Mouse (Mus musculus) inflammation-experienced regulatory T-cells, adult 6 months (primary cell): Measurements from ENCODE around the gene Stk11. TPM values are rescaled to one million over a fixed set of nuclear protein-coding genes. Genes with fewer than 3 reads are reported as not detected.
A peak's percentile ranks its signal among the peaks of the same experiment; 100 is the strongest.

ENCODE experiments used
- ATAC-seq: one replicate; pipeline ENCODE4 v1.8.0; 2017
- polyA plus RNA-seq, 3 experiments: library from polyadenylated mRNA; unstranded; fragments of 100-300 nt; shearing (Covaris generic); gene quantifications; one replicate each; pipeline ENCODE4 v1.2.1; 2017

Gene Stk11
- polyA plus RNA-seq, 3 experiments from 2014 or later: 23.5 to 30.3 (median 25.5) TPM

DNA sequence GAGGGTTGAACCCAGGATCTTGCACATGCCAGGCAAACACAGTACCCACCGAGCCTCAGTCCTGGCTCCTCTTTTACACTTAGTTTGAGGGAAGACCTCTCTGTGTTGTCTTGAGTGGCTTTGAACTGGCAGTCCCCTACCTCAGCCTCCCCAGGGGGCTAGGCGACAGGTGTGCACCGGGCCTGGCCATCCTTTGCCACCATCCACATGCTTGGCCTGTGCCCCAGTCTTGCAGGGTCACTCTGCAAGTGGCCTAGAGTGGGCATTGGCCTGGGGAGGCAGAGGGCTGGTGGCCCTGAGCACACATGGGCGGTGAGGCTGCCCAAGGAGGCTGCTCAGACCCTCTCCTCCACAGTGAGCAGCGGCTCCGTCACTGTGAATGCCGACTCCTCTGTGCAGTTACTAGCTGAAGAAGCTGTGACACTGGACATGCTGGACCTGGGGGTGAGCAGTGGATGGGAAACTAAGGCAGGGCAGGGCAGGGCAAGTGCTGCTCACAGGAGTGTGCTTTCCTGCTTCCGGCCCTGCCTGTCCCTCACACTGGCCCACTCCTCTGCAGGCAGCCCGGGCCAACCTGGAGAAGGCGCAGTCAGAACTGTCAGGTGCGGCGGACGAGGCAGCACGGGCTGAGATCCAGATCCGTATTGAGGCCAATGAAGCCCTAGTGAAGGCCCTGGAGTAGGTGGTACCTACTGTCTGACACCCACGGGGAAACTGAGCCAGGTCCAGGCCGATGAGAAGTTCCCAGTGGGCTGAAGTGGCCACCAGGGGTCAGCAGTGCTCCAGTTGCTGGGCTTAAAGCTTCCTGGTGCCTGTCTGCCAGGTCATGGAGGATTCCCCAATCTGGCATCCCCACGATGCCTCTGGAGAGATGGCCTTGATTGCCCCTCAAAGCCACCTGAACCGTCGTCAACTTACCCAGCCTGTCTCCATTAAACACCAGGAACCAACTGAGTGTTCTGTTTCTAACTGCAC is 29.5 kb downstream of the Stk11 start:
- no peak for ATAC-seq

DNA sequence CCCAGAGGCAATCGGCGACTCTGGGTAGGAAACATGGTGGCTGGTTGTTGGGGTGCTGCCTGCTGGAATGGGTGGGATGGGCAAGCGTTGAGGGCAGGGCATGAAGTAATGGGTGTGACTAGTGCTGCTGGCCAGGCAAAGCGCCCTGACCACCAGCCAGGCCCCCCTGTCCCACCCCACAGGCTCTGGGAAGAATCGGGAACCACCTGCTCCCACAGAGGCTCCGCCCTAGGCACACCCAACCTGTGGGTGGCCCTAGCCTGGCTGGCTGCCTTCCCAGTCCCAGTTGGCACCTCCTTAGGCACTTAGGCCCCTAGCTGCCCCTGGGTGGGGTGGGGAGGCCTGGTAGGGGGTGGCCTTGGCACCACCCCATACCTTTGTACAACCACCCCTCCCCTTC is 30.3 kb downstream of the Stk11 start:
- no peak for ATAC-seq

DNA sequence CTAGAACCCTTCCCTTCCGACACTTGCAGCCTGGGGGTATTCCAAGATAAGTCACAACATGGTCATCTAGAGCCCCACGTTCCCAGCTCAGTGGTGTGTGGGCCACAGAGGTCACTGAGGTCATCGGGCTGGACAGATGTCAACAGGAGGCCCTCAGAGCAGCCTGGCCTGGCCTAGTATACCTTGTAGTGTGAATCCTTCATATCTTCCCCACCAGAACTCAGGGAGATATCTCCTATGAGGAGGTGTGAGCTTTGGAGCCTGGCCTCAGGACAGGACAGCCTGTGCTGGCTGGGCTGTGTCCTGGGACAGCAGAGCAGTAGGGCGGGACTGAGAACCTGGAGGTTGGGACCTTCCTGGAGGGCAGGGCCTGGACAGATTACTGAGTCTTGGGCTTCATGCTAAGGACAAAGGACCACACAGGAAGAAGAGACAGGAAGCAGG is 31.0 kb downstream of the Stk11 start:
- no peak for ATAC-seq

DNA sequence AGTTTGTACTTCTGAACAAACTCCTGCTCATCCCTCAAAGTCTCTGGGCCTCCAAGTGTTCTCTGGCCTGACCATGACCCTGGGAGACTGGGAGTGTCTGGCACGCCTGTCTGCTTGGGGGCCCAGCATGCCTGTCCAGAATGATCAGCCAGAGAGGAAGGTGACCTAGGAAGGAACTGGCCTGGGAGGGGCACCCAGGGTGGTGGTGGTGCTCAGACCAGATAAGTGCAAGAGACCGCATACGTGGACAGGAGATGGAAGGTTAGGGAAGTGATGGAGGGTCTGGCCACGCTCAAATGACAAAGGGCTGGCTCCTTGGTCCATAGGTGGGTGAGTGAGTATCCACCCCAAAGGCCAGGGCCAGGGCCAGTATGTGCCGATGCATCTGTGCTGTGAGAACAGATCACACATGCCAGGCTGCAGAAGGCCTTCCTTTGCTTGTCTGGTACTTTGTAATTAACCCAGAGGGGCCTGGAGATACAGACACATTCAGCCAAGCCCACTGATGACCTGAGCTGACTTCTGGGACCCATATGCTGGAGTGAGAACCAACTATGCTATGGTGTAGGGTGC is 31.6 kb downstream of the Stk11 start:
- no peak for ATAC-seq

DNA sequence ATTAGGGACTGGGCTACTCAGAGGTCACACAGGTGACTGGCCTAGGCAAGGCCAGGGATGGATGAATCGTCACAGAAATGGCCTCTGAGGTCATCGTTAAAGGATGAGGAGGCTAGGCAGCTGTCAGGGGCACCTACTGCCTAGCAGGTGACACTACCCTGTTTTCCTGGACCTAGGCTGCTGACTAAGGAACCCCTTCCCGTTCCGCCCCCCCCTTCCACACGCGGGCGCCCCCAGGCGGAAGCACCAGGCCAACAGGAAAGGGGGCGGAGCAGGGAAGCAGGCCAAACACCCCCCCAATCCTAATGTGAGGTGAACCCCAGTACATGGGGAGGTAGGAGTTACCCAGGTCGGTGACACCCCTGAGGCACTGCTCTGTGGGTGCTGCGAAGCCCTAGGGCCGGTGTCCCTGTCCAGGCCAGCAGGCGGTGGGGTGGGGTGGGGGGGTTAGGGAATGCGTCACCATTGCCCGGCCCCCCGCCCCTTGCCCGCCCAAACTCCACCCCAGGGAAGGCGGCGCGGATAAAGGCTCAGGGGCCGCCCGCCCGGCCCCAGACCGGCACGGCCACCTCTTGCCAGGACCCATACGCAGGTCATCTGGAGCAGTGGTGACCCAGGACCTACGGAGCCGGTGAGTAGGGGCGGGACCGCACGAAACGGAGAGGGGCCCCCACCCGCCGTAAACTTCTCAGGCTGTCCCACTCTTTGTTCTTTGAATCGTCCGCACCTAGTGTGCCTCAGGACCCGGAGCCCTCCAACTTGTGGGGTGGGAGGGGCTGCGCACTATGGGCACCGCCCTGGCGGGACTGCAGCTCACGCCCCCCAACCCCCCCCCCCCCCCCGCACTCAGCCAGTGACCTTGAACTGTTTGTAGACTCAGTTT is 32.4 kb downstream of the Stk11 start, which contains the start of gene Midn:
Midn (plus strand) TSS at position 554 of the 883 bp plus-strand sequence.
- peak; percentile 3 for ATAC-seq

DNA sequence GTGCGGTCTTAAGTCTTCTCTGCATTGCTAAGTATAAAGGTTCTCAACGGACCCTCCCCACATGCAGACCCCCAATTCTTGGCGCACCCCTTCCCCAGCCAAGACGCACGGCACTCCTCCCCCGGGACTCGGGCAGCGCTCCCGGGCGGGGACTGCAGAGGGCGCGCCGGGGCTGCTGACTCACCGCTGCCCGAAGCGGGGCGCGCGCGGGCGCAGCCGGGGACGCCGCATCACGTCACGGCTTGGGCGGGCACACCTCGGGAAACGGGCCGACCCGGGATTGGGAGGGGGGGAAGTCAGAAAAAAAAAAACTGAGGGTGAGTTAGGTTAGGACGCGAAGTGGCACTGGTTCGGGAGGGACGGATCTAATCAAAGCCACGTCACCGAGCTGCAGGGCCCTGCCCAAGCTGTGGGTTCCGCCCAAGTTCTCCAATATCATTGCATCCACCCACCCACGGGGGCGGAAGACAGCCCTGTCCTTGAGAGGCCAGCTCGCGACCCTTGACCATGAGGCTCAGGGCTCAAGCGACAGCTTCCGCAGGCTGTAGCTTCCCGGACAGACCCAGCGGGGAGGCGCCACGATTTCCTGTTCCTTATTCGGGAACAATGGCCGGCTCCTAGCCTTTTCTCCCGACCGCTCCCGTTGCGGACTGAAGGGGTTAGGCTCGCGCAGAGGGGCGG is 33.1 kb downstream of the Stk11 start:
- peak; percentile 32 for ATAC-seq

DNA sequence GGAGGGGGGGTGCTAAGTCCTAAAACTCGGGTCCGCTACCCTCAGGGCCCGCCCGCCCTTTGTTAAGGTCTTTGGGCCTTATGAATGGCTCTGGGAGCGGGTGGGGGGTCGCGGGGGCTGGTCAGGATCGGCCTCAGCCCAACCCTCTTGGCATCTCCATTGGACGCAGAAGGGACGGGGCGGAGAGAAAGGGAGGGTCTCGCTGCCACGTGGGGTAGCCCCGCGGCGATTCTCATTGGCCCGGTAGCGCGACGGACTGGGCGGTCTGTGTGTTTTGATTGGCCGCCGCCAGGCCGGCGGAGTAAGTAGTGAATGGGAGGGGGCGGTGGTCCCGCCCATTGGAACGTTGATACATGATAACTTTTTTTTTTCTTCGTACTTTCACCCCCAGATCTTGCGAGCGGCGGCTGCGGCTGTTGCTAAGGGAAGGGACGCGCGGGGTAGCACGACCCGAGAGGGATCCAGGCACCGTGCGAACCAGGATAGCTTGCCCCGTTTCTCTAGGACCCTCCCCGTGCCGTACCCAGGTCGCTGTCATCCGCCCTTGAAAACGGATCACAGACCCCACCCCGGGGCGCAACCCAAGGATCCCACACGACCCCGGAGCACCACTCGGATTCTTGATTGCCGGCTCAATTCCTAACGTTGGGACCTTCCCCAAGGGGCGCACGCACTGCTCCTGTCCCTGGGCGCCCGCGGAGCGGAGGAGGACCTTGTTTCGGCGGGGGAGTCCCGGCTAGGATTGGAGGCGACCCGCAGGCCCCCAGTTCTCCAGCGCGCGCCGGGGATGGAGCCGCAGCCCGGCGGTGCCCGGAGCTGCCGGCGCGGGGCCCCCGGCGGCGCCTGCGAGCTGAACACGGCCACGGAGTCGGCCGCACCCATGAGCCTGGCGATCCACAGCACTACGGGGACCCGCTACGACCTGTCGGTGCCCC is 34.0 kb downstream of the Stk11 start:
- ATAC-seq: peak; percentile 80

DNA sequence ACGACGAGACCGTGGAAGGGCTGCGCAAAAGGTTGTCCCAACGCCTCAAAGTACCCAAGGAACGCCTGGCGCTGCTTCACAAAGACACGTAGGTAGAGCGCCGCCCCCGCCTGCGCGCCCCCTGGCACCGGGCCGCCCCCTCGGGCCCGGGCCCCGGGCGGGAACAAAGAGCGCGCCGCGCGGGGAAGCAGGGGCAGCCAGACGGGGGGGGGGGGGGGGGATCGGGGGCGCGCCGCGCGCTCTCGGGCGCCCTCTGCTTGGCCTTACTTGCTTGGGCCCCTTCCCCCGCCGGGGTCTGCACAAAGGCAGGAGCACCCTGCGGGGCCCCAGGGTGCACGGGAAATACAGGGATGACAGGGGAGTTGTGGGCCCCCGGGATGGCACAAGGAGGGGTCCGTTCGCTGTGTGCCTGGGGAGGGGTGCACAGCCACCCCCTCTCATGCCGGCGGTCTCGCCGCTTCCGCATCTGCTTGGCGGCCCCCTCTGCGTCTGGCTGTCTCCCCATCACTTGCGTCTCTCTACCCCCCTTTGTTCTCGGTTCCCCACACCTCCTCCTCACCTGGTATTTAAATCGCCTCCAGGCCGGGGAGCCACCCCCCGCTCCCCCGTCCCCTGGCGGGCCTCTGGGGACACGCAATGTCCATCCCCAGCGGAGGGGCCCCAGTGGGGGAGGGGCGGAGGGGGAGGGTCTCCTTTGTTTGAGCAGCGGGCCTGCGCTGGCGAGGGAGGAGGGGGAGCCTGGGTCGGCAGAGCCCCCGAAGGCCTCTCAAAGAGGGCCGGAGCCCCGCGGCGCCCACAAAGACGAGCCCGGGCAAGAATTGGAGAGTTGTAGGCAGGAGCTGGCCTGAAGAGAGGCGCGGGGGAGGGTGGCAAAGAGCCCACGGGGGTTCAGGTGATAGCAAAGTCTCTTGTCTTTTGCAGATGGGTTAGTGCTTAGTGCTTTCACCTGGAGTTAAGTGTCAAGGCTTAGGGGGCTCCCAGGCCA is 34.9 kb downstream of the Stk11 start:
- no peak for ATAC-seq

DNA sequence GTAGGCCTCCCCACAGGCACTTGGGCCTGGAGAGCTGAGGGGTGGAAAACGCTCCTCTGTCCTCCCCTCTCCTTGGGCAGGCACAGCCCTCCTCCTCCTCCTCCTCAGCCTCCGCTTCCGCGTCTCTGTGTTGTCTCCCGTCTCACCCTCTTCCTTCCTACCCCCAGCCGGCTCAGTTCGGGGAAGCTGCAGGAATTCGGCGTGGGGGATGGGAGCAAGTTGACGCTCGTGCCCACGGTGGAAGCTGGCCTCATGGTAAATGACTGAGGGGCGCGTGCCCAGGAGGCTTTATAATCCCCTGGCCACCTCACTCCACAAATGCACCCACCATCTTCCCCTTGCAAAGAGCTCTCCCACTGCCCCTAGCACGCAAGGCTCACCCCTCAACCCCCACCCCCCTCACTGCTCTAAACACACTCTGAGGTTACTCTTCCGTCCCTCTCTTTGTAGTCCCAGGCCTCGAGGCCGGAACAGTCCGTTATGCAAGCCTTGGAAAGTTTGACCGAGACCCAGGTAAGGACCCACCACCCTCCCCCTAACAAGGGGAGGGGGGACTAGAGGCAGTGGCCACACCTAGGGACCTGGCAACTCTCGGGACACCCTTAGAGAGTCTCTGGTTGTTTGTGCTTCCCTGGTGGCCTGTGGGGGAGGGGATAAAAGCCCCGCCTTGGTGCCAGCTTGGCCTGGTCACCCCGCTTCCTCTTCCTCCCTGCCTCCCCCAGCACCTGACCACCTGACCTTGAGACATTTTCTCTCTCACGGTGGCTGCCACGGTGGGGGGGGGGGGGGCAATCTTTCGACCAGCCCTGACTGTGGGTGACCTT is 35.8 kb downstream of the Stk11 start:
- ATAC-seq: no peak

DNA sequence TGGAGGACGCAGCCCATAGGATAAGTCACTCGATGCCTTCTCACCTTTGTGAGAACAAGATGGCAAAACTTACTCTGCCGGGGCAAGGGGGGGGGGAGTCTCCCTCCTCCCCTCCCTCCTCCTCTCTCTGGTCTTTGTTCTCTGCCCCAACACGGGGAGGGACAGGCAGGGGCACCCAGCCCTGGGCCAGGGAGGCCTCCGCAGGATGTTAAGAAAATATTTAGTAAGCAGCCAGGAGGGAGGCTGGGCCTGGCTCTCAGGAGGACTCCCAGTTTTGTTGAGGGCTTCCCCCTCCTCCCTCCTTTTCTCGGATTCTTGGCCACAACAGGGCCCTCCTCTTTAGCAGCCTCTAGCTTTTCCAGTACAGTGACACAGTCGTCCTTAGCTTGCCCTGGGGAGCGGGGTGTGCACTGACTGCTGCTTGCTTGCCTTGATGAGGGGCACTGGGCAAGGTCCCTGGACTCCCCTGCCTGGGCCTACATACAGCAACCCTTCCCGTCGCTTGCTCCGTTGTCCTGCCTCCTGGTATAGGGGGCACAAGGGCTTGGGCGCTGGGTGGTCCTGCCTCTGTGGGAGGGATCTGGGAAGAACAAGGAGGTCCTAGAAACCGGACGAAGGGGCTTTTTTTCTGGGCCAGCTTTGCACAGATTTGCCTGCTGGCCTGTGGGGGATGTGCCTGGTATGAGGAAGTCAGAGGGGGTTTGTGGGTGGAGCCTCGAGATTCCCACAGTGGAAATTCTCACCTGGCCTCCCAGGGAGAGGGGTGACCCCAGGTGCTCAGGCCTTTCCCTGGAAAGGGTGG is 36.7 kb downstream of the Stk11 start:
- no peak for ATAC-seq

DNA sequence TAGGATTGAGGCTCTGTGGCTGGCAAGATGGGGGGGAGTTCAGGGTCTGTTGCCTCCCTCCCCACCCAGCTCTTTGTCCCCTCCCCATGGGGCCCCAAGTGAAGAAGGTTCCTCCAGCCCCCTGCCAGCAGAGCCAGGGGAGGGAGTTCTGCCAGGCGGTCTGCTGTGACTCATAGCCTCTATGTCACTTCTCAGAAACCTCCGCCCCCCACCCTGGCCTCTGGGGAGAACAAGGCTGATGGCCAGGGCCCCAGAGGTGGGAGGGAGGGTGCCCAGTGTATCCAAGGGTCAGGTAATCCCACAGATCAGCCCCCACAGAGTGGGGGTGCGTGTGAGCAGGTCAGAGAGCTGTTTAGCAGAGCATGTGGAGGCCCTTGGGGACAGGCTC is 37.3 kb downstream of the Stk11 start:
- ATAC-seq: no peak

DNA sequence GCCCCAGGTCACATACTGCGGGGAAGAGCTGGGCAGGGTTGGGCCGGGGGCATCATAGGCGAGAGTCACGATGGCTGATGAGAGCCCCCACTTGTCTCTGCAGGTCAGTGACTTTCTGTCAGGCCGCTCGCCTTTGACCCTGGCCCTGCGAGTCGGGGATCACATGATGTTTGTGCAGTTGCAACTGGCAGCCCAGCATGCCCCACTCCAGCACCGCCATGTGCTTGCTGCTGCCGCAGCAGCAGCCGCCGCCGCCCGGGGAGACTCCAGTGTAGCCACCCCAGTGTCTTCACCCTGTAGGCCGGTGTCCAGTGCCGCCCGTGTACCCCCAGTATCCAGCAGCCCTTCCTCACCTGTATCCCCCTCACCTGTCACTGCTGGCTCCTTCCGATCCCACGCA is 38.1 kb downstream of the Stk11 start:
- ATAC-seq: no peak

DNA sequence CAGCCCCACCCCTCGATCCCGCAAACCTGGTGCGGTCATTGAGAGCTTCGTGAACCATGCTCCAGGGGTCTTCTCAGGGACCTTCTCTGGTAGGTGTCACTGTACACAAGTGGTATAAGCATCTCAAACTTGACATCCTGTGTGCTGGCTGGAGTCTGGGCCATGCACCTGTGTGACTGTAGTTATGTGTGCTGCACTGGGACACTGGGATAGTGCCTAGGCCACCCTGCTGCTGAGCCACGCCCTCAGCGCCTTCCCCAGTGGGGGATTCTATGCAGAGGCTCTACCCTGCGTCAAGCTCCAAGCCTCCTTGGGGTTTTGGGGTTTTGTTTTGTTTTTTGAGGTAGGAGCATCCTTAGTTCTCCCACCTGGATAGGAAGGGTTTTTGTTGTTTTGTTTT is 38.8 kb downstream of the Stk11 start:
- ATAC-seq: no peak

DNA sequence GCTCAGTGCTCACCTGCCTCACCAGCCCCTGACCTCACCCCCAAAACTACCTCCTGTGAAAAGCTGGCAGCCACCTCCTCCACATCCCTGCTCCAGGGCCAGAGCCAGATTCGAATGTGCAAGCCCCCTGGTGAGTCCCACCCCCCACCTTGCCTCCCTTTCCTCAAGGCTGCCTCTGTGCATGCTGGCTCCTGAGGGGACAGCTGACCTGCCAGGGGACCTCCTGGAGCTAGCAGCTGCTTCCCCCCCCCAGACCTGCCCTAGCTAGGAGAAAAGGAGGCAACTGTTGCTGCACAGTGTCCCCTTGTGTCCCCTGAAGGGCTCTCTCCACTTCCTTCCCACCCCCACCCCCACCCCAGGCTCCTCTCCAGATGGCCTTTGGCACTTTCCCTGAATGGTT is 39.7 kb downstream of the Stk11 start:
- no peak for ATAC-seq

DNA sequence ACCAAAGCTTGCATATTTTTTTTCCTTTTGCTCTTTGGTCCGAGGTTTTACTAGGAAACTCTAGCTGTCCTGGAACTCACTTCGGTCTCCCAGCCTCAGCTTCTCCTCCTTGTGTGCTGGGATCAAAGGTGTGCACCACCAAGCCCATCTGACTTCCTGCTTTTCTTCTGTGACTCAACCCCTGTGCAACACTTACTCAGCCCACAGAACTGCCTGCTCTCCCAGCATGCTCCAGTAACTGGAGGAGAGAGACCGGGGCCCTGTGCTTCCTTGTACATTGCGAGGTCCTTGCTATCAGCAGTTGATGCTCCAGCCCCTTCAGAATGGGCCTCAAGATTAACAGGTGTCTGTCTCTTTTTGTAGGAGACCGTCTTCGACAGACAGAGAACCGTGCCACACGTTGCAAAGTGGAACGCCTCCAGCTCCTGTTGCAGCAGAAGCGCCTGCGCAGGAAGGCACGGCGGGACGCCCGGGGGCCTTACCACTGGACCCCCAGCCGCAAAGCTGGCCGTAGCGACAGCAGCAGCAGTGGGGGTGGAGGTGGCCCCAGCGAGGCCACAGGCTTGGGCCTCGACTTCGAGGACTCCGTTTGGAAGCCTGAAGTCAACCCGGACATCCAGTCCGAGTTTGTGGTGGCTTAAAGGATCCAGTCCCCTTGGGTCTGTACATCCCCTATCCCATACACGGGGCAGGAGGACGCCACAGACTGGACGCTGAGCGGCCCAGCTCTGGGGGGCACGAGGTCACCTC is 40.6 kb downstream of the Stk11 start:
- no peak for ATAC-seq

DNA sequence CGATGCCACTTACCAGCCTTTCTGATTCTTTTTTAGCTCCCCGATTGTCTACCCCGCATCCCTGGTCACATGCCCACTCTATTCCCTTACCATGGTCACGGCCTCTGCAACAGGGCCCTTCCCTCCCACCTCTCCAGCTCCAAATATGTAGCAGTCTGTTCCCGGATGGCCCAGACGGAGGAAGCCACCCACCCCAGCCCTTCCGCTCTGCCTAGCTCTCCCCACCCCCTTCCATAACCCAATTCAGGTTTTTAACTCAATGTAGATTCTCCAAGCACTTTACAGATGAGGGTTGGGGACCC is 41.1 kb downstream of the Stk11 start:
- no peak for ATAC-seq

DNA sequence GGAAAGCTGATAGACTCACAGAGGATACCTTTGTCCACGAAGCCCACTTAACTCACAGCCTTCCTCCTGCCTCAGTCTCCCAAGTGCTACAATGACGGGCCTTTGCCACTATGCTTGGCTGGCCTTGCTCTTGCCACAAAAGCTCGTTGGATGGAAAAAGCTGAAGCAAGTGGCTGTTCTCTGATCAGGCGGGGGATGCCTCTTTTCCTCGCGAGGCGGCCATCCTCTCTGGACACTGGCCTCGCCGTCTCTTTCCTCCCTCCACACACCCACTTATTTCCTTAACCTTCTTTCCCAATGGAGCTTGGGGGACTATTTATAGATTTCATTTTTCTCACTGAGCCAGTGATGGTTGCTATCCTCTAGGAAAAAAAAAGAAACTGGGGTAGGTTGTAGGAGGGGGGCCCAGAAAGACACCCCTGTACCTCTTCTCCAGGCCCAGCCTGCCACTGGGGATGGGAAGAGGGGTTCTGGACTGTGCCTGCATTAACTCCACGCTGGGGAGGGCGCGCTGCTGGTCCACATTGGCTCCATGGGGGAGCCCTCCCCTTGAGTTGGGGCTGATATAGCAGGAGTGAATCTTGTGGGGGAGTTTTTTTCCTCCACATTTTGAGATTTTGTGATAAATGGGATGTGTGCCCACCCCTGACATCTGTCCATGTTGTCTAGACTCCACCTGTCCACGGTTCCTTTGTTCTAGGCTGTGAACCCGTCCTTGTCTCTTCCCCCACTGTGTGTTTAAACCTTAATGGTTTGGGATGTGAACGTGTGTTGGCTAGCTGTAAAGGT is 41.7 kb downstream of the Stk11 start:
- no peak for ATAC-seq
